Mouse (Mus musculus): ENCODE data around the gene Gm10382. TPM values are rescaled to one million over a fixed set of nuclear protein-coding genes. Genes with fewer than 3 reads are reported as not detected.
"Not testable (repeated sequence)": the region's sequence is repeated elsewhere in the genome, so short reads cannot be mapped to it uniquely, and the experiment has no call there.

Gm10382 gene
- polyA plus RNA-seq, 1 experiment from 2014 or later = 4.1 TPM

GRCm38 (mm10) chr5:125383637-125384420, 5.3 kb upstream of the Gm10382 start:
- CTCF ChIA-PET = interaction anchor here (0.7 to 4.4 kb wide), 6 partner anchors 10 to 390 kb away, joined by 3 to 23 read pairs (median 4); no protein-coding TSS in a partner anchor
- DNase-seq (ENCODE audit: low read depth, low spot score) (no peak), ATAC-seq (peak; percentile 7)
- in situ Hi-C loops (cut with MboI; ENCODE audit: low pct_unique_long_range_greater_than_20kb) = no loop called here
- POLR2A ChIA-PET = interaction anchor here (0.6 to 4.0 kb wide), 7 partner anchors 9 to 112 kb away, joined by 3 to 32 read pairs (median 5); partner anchors contain the start of gene Bri3bp
- TF ChIP-seq CTCF (IDR thresholded peaks at IDR 0.05) = no peak
- H3K27me3 ChIP-seq = no peaks in the 10 kb centered on the region

- no peak for DNase-seq (ENCODE audit: low read depth, low spot score)
- in situ Hi-C loops (cut with MboI; ENCODE audit: low pct_unique_long_range_greater_than_20kb) = no loop called here
- POLR2A ChIA-PET = interaction anchor here (0.8 to 4.0 kb wide), 5 partner anchors 8 to 80 kb away, joined by 3 to 32 read pairs (median 6); partner anchors contain the start of gene Bri3bp
Observed at GRCm38 (mm10) chr5:125384512-125385214, 4.5 kb upstream of the Gm10382 start.

GRCm38 (mm10) chr5:125385215-125385940, 3.7 kb upstream of the Gm10382 start:
- ChIA-PET CTCF (interaction anchor here (2.5 to 4.4 kb wide), 2 partner anchors 8 to 20 kb away, joined by 8 to 23 read pairs; no protein-coding TSS in a partner anchor), POLR2A (interaction anchor here (0.6 to 4.0 kb wide), 3 partner anchors 16 to 21 kb away, joined by 3 to 32 read pairs (median 4); no protein-coding TSS in a partner anchor)
- no peak for TF ChIP-seq CTCF (IDR thresholded peaks at IDR 0.05)
- ATAC-seq = peak; percentile 1
- DNase-seq (ENCODE audit: low read depth, low spot score) = no peak
- H3K27me3 ChIP-seq = no peaks in the 10 kb centered on the region
- in situ Hi-C loops (cut with MboI; ENCODE audit: low pct_unique_long_range_greater_than_20kb) = no loop called here

More at GRCm38 (mm10) chr5:125384512-125385214, 4.5 kb upstream of the Gm10382 start:
- no peaks in the 10 kb centered on the region for H3K27me3 ChIP-seq
- CTCF ChIA-PET = interaction anchor here (1.5 to 4.4 kb wide), 3 partner anchors 9 to 21 kb away, joined by 3 to 23 read pairs (median 8); no protein-coding TSS in a partner anchor
- no peak for TF ChIP-seq CTCF (IDR thresholded peaks at IDR 0.05)
- ATAC-seq = peak; percentile 4

GRCm38 (mm10) chr5:125387295-125387694, 1.8 kb upstream of the Gm10382 start:
- CTCF ChIA-PET; DNase-seq (ENCODE audit: low read depth, low spot score); ATAC-seq; POLR2A ChIA-PET; in situ Hi-C loops (cut with MboI; ENCODE audit: low pct_unique_long_range_greater_than_20kb); H3K27me3 ChIP-seq: not testable (repeated sequence)

GRCm38 (mm10) chr5:125388358-125389092, 597 bp upstream of the Gm10382 start:
- POLR2A ChIA-PET = interaction anchor here (1.3 kb wide), 1 partner anchor 88 kb away, joined by 3 read pairs; no protein-coding TSS in a partner anchor

GRCm38 (mm10) chr5:125389579-125390441, 688 bp downstream of the Gm10382 start, which contains the start of gene Ubc:
Gene Ubc, minus strand, starts transcription at chr5:125390202.
- DNase-seq (ENCODE audit: low read depth, low spot score) = peak; percentile 85
- ChIA-PET CTCF (no interaction called here), POLR2A (interaction anchor here (0.8 kb wide), 1 partner anchor 16 kb away, joined by 4 read pairs; no protein-coding TSS in a partner anchor)
- H3K27me3 ChIP-seq = no peaks in the 10 kb centered on the region
- TF ChIP-seq CTCF (IDR thresholded peaks at IDR 0.05) = no peak
- in situ Hi-C loops (cut with MboI; ENCODE audit: low pct_unique_long_range_greater_than_20kb) = no loop called here
- peak; percentile 11 for ATAC-seq

More at GRCm38 (mm10) chr5:125388358-125389092, 597 bp upstream of the Gm10382 start:
- no peak for DNase-seq (ENCODE audit: low read depth, low spot score)
- ATAC-seq = no peak
- CTCF ChIA-PET = no interaction called here
- no peaks in the 10 kb centered on the region for H3K27me3 ChIP-seq
- no peak for TF ChIP-seq CTCF (IDR thresholded peaks at IDR 0.05)
- in situ Hi-C loops (cut with MboI; ENCODE audit: low pct_unique_long_range_greater_than_20kb) = no loop called here

- no peak for DNase-seq (ENCODE audit: low read depth, low spot score)
- ChIA-PET POLR2A (interaction anchor here (0.6 to 5.7 kb wide), 2 partner anchors 15 to 69 kb away, joined by 4 to 73 read pairs; no protein-coding TSS in a partner anchor), CTCF (interaction anchor here (1.3 kb wide), 1 partner anchor 21 kb away, joined by 5 read pairs; no protein-coding TSS in a partner anchor)
- in situ Hi-C loops (cut with MboI; ENCODE audit: low pct_unique_long_range_greater_than_20kb) = no loop called here
- H3K27me3 ChIP-seq = no peaks in the 10 kb centered on the region
- ATAC-seq = no peak
- no peak for TF ChIP-seq CTCF (IDR thresholded peaks at IDR 0.05)
Observed at GRCm38 (mm10) chr5:125390906-125391477, 1.9 kb downstream of the Gm10382 start.

- POLR2A ChIA-PET = interaction anchor here (0.6 to 5.7 kb wide), 4 partner anchors 9 to 68 kb away, joined by 3 to 73 read pairs (median 8); no protein-coding TSS in a partner anchor
- in situ Hi-C loops (cut with MboI; ENCODE audit: low pct_unique_long_range_greater_than_20kb) = no loop called here
- TF ChIP-seq CTCF (IDR thresholded peaks at IDR 0.05) = no peak
- ATAC-seq = no peak
- no peaks in the 10 kb centered on the region for H3K27me3 ChIP-seq
- peak; percentile 90 for DNase-seq (ENCODE audit: low read depth, low spot score)
- CTCF ChIA-PET = interaction anchor here (1.3 to 5.4 kb wide), 2 partner anchors 14 to 20 kb away, joined by 5 to 37 read pairs; no protein-coding TSS in a partner anchor
Observed at GRCm38 (mm10) chr5:125391609-125392008, 2.5 kb downstream of the Gm10382 start.

- POLR2A ChIA-PET = interaction anchor here (1.0 to 5.7 kb wide), 4 partner anchors 9 to 84 kb away, joined by 3 to 73 read pairs (median 7); no protein-coding TSS in a partner anchor
Observed at GRCm38 (mm10) chr5:125392176-125392575, 3.1 kb downstream of the Gm10382 start.

More at GRCm38 (mm10) chr5:125392176-125392575, 3.1 kb downstream of the Gm10382 start:
- in situ Hi-C loops (cut with MboI; ENCODE audit: low pct_unique_long_range_greater_than_20kb); DNase-seq (ENCODE audit: low read depth, low spot score); ATAC-seq; H3K27me3 ChIP-seq: not testable (repeated sequence)
- CTCF ChIA-PET = interaction anchor here (1.3 to 5.4 kb wide), 2 partner anchors 13 to 20 kb away, joined by 5 to 37 read pairs; no protein-coding TSS in a partner anchor
